Mouse (Mus musculus): ENCODE results near the gene Gpc6. TPM values are rescaled to one million over a fixed set of nuclear protein-coding genes. Genes with fewer than 3 reads are reported as not detected.

Gene Gpc6
- polyA plus RNA-seq, 1 experiment: 0.40 TPM

DNA sequence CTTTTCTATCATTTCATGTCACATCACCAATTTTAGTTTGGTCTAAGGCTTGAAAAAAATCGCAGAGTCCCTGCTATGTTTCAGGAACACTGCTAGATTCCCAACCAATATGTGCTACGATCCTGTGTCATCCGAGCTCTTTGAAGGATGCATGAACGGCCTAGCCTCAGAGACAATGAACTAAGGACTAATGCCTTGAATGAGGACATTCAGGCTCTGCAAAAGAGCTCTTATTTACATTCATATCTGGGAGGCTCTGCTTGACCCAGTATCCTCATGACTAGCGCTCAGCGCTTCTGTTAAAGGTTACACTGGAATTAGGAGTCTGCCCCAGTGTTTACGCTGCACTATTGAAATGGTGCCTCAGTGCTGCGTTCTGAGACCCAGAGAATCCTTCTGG lies 125.8 kb downstream of the Gpc6 start:
- 92% methylated on average over 8 of the region's 8 CpGs for WGBS
- DNase-seq (ENCODE audit: low read depth, low spot score): no peak

DNA sequence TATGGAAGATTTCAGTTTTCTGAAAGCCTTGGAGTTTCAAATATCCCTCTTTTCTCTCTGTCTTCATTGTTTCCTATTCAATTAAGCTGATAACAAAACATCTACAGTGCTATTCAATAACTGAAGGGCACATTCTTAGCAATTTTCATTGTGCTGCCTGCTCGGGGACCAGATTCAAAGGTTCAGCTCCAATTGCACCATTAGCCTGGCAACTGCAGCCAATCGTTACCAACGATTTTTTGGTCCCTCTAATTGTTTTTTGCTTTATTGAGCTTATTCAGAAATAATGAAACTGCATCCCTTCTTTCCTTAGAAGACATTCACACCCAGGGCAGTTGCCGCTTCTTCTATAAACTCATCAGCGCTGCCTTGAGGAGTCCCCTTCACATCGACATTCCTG lies 128.2 kb downstream of the Gpc6 start:
- no peak for DNase-seq (ENCODE audit: low read depth, low spot score)
- 88% methylated on average over 6 of the region's 6 CpGs for WGBS

DNA sequence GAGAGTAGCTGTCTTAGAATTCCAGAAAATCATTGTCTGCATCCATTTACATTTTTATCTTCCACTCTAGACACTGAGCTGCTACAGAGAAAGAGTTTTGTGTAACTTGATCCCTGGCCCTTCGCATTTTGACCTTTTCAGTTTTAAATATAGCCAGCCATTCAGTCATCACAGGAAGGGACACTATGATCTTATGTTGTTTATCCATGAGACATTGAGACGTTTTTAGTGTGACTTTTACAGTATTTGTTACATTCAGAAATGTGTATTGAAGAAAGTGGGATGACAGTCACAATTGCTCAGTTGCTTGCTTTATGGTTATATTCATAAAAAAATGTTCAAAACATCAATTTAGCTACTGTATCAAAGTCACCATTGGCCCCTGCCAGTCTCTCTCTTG lies 130.0 kb downstream of the Gpc6 start:
- DNase-seq (ENCODE audit: low read depth, low spot score): no peak
- WGBS: 46% methylated on average over 2 of the region's 2 CpGs

- DNase-seq (ENCODE audit: low read depth, low spot score): no peak
- WGBS: 59% methylated on average over 2 of the region's 2 CpGs
Measured at GRCm38 (mm10) chr14:117061078-117061477, 136.0 kb downstream of the Gpc6 start.

DNA sequence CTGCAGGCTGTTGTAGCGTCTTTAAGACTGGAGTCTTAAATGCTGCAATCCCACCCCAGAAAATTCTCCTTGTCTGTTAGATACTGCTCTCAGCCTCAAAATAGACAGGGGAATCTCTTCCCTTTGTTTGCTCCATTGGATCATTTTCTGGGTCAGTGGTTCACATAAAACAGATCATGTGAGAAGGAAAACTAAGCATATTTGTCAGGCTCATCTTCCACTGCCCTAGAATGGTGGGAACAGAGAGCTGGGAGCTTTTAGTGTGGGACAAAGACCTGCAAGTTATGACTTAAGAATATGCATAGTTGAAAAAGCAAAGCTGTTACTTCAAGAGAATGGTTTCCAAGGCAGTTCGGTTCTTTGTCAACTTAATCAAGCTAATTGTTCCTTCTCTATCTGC lies 136.4 kb downstream of the Gpc6 start:
- DNase-seq (ENCODE audit: low read depth, low spot score): no peak
- 83% methylated on average over 2 of the region's 2 CpGs for WGBS

- no peak for DNase-seq (ENCODE audit: low read depth, low spot score)
- WGBS: 92% methylated on average over 5 of the region's 5 CpGs
Measured at GRCm38 (mm10) chr14:117068179-117068578, 143.1 kb downstream of the Gpc6 start.

DNA sequence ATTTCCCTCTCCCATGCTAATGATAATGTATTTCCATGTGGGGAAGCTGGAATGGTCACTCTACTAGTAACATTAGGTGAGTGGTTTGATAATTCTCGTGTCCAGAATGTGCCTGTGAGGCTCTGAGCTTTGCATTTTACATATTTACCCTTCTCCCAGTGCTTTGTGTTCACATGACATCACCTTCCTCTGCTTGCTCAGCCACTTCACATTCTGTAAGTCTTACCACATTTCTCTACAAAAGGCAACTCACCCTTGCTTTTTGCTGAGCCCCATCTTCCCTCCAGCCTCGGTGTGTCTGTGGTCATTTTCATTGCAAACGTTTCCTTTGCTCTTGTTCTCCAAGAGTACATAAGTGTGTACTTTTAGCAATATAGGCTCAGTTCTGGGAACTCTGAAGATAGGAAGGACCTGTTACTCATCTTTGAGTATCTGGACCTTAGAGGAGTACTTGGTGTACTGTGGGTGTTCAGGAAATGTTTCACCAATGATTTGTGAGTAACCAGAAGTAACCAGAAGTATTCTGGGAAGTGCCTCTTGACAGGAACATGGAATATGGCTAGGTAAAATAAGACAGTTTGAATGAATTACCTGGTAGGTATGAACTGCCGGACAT lies 145.5 kb downstream of the Gpc6 start:
- WGBS: 79% methylated on average over 4 of the region's 4 CpGs
- DNase-seq (ENCODE audit: low read depth, low spot score): no peak

DNA sequence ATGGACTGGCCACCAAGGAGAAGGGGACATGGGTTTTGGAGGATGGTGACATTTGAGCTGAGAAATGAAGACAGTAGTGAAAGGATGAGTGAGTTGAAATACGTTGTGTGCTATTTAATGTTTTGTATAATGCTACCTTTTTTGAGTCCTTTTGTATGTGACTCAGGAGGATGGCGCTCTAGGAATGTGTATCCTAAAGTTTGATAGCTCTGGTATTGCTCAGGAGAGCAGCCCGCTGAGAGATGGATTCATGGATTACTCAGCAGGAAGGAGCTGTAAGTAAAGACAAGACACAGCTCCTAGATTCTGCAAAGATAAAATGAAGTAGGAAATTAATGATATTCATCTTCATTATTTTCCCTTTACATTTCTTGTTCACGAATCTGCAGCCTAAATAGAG lies 168.5 kb downstream of the Gpc6 start:
- no peak for DNase-seq (ENCODE audit: low read depth, low spot score)

GRCm38 (mm10) chr14:117106900-117107299 lies 181.8 kb downstream of the Gpc6 start:
- no peak for DNase-seq (ENCODE audit: low read depth, low spot score)
- 82% methylated on average over 4 of the region's 4 CpGs for WGBS

More for the DNA sequence above, 168.5 kb downstream of the Gpc6 start:
- WGBS: 74% methylated on average over 4 of the region's 4 CpGs

DNA sequence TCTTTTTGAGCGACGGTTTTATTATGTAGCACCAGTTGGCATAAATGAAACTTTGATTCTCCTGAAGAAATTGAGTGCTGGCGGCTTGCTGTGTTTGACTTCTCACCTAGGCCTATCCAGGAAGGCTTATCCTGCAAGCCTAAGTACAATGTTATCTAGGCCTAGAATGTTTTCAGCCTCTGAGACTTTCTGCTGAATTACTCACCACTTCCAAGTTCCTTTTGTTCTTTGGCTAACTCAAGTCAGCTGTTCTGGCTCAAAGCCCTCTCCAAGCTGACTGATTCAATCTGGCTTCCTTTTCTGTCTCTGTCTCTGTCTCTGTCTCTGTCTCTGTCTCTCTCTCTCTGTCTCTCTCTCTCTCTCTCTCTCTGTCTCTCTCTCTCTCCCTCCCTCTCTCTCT lies 188.0 kb downstream of the Gpc6 start:
- WGBS: 84% methylated on average over 3 of the region's 3 CpGs
- DNase-seq (ENCODE audit: low read depth, low spot score): no peak

GRCm38 (mm10) chr14:117122036-117122435 lies 196.9 kb downstream of the Gpc6 start:
- DNase-seq (ENCODE audit: low read depth, low spot score): no peak
- 47% methylated on average over 1 of the region's 1 CpGs for WGBS

DNA sequence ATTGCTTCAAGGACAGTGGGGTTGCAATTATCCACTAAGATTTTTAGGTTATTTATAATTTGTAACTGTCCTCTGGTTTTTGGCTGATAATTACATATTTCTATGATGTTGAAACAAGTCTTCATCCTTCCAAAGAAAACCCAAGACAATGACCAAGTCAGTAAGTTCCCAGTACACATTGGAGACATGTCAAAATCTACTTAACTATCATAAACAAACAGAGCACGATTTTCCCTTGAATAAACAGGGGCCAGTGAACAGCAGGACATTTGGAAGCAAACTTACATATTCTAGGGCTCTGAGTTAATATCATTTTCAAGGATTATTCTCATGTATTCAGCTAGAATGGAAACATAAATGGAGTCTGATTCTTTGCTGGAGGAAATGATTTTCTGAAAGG lies 205.2 kb downstream of the Gpc6 start:
- no peak for DNase-seq (ENCODE audit: low read depth, low spot score)
- 21% methylated on average over 1 of the region's 1 CpGs for WGBS

DNA sequence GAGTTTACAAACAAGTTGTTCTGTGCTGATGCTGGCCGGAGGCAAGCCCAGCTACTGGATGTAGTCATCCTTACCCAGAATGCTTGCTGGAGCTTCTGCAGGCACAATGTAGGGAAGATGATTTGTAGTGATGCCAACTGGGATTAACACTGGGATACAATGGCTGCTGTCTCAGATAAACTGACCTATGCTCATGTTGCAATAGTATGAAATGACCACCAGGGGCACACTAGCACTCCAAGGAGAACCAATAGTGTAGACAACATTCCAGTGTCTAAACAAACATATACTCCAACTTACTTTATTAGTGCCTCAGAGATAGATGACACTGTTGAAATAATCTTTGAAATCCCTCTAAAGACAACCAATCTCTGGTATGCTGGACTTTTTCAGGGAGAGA lies 206.2 kb downstream of the Gpc6 start:
- 82% methylated on average over 1 of the region's 1 CpGs for WGBS
- no peak for DNase-seq (ENCODE audit: low read depth, low spot score)

GRCm38 (mm10) chr14:117141077-117141848 lies 216.1 kb downstream of the Gpc6 start:
- DNase-seq (ENCODE audit: low read depth, low spot score): no peak
- WGBS: 42% methylated on average over 6 of the region's 6 CpGs

DNA sequence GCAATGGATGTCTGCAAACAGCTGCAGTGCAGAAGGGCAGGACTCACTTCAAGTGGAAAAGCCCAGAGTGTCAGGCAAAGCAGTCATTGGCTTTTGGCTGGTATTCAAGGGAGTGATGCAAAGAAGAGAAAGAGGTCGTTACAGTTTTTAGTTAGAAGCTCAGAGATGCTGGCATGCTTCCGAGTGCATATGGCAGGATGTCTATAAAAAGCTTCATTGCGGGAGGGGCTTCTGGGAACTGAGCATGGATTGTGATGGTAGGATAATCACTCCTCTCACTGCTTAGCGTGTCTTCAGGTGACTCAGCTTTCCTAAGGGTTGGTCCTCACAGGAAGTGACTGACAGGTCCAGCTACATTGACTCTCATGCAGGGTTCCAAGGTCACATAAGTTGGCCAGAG lies 221.0 kb downstream of the Gpc6 start:
- DNase-seq (ENCODE audit: low read depth, low spot score): no peak
- 15% methylated on average over 4 of the region's 4 CpGs for WGBS

DNA sequence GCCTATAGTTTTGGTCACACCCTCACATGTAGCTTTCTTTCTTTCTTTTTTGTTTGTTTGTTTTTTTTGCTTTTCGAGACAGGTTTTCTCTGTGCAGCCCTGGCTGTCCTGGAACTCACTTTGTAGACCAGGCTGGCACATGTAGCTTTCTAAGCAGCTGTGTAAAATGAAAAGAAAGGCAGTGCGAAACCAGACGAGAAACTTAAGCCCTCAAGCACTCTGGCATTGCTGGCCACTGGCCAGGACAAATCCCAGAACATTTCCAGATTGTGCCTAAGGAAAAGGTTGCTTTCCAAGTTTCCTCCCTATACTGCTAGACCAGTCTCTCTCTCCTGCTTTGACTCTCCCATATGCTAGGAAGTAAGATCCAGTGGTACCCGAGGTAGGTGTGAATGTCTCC lies 221.6 kb downstream of the Gpc6 start:
- DNase-seq (ENCODE audit: low read depth, low spot score): no peak
- 47% methylated on average over 4 of the region's 4 CpGs for WGBS

DNA sequence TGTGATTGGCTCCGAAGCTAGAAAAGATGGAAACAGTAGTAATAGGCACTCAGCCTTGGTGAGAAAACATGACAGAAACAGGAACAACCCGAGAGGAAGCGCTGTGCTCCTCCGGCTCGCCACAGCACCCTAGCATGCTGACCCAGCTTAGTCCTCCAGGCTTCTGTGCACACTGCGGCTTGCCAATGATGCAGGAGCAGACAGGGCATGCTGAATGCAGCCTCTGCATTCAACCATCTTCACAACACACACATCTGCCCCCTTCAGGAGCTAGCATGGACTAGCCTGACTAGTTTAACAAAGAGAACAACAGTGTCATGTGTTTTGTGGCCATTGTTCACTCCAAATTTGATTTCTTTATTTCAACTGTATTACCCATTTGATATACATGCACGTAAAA lies 226.5 kb downstream of the Gpc6 start:
- 93% methylated on average over 7 of the region's 7 CpGs for WGBS
- DNase-seq (ENCODE audit: low read depth, low spot score): no peak

GRCm38 (mm10) chr14:117155884-117156465 lies 230.9 kb downstream of the Gpc6 start:
- no peak for DNase-seq (ENCODE audit: low read depth, low spot score)
- 89% methylated on average over 14 of the region's 14 CpGs for WGBS

GRCm38 (mm10) chr14:117157426-117157825 lies 232.3 kb downstream of the Gpc6 start:
- WGBS: 42% methylated on average over 3 of the region's 3 CpGs
- DNase-seq (ENCODE audit: low read depth, low spot score): no peak

GRCm38 (mm10) chr14:117166350-117166749 lies 241.2 kb downstream of the Gpc6 start:
- no peak for DNase-seq (ENCODE audit: low read depth, low spot score)
- 96% methylated on average over 5 of the region's 5 CpGs for WGBS

DNA sequence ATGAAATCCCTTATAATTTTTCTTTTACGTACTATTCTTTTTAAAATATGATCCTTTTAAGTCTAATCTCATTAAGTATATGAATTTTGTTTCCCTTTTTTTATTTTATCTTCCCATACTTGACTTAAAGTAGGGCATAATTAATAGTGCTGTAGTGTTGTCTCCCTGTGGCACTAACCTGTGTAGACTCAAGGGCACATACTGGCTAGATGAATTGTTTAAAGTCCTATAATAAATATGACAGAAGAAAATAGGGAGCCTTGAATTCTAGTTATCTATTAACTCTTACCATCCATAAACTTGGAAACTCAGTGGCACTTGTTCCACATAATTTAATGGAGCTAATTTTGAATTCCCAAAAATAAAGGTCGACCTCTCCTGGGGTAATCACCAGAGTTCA lies 268.2 kb downstream of the Gpc6 start:
- DNase-seq (ENCODE audit: low read depth, low spot score): no peak
- 66% methylated on average over 2 of the region's 2 CpGs for WGBS
